In genomic region chr11:34780786-34781185, GRCm38 (mm10) we compare ENCODE assay signal across 16 mouse cellular contexts. TPM values are rescaled to one million over a fixed set of nuclear protein-coding genes. Genes with fewer than 3 reads are reported as not detected.
"Had no signal": no experiment of that assay in that cellular context is flagged by ENCODE, and none has a peak within 500 bp of the region (broad histone marks: within the 10 kb centered on the region; RNA-seq: fewer than 3 reads in every experiment).

No protein-coding gene starts in this region.

- ATAC-seq: lung, postnatal 0 days had no signal

- H3K4me3 ChIP-seq: left cerebral cortex, adult 2 months; limb, embryonic 10.5 days; liver, embryonic 15.5 days; midbrain, embryonic 10.5 days; myocyte; neural tube, embryonic 15.5 days had no signal

- H3K27ac ChIP-seq: left cerebral cortex, adult 2 months; limb, embryonic 10.5 days; liver, embryonic 15.5 days; midbrain, embryonic 10.5 days; neural tube, embryonic 15.5 days; stomach, postnatal 0 days had no signal

- H3K36me3 ChIP-seq: limb, embryonic 10.5 days; liver, embryonic 15.5 days; midbrain, embryonic 10.5 days; neural tube, embryonic 15.5 days had no signal

- H3K27me3 ChIP-seq: liver, embryonic 15.5 days; neural tube, embryonic 15.5 days had no signal

- DNase-seq: kidney, adult 8-10 months; kidney, postnatal 25 days; lung, adult 2 months; lung, postnatal 36 days; retina, postnatal 1 day; right cerebral cortex, postnatal 4 days; spleen, adult 18-20 months; thymus, postnatal 4 days had no signal

- H3K4me1 ChIP-seq: midbrain, embryonic 10.5 days; neural tube, embryonic 15.5 days had no signal

RNA-seq across cellular contexts. Expression of gene Dock2, which starts 2.9 kb away (rescaled TPM):
- polyA plus RNA-seq: myocyte had no signal
